Mouse (Mus musculus) lung, embryonic 14.5 days (tissue): ENCODE results near the gene Dock4. TPM values are rescaled to one million over a fixed set of nuclear protein-coding genes. Genes with fewer than 3 reads are reported as not detected.
"Not testable (repeated sequence)": the region's sequence is repeated elsewhere in the genome, so short reads cannot be mapped to it uniquely, and the experiment has no call there.

Experiments
- ATAC-seq: fragments of 200-750 bp; cut with Nextera tagmentation; 2 replicates; pipeline ENCODE4 v1.8.0; 2017; ENCODE audit warnings: mild to moderate bottlenecking, moderate TSS enrichment, moderate library complexity; ENCODE audit not compliant: insufficient read depth
- DNase-seq: peaks from one replicate; pipeline ENCODE4 v3.0.0-alpha.2; 2015
- H3K27ac ChIP-seq: fragments of 300-500 bp; sonication (generic); 2 replicates; pipeline ENCODE4 v1.5.1; 2014; ENCODE audit warnings: low read depth, mild to moderate bottlenecking, moderate library complexity
- H3K27me3 ChIP-seq: fragments of 300-500 bp; sonication (generic); 2 replicates; pipeline ENCODE4 v1.6.1; 2014; ENCODE audit warnings: low read length, control low read depth; ENCODE audit not compliant: insufficient read depth
- H3K36me3 ChIP-seq: fragments of 300-500 bp; sonication (generic); 2 replicates; pipeline ENCODE4 v1.6.1; 2014; ENCODE audit warnings: control low read depth; ENCODE audit not compliant: insufficient read depth
- H3K4me1 ChIP-seq: fragments of 300-500 bp; sonication (generic); 2 replicates; pipeline ENCODE4 v1.6.1; 2014; ENCODE audit warnings: antibody characterized with exemption, control low read depth; ENCODE audit not compliant: insufficient read depth
- H3K4me2 ChIP-seq: fragments of 300-500 bp; sonication (generic); 2 replicates; pipeline ENCODE4 v1.6.1; 2014; ENCODE audit warnings: mild to moderate bottlenecking
- H3K4me3 ChIP-seq: fragments of 300-500 bp; sonication (generic); 2 replicates; pipeline ENCODE4 v1.5.1; 2014; ENCODE audit warnings: low read depth, low read length
- H3K9ac ChIP-seq: fragments of 300-500 bp; sonication (generic); 2 replicates; pipeline ENCODE4 v1.6.1; 2014
- H3K9me3 ChIP-seq: fragments of 300-500 bp; sonication (generic); 2 replicates; pipeline ENCODE4 v1.6.1; 2016; ENCODE audit warnings: low read depth, low read length, control low read depth
- CTCF ChIP-seq: IDR thresholded peaks from 2 replicates; pipeline ENCODE4 v1.5.1; 2016; ENCODE audit warnings: antibody characterized with exemption, low read depth
- WGBS: fragments of 180-500 bp; shearing (Covaris S2); extraction: QIAGEN DNeasy Blood & Tissue Kit; methylation state at CpG from one replicate; pipeline ENCODE4 v1.1.7; 2014; 5-methylcytosine and 5-hydroxymethylcytosine counted together
- polyA plus RNA-seq: library from polyadenylated mRNA; unstranded; fragments of >200 nt; fragmentation: Nextera tagmentation; extraction: Ambion mirVana; gene quantifications from 2 replicates; pipeline ENCODE4 v1.2.1, GENCODE M21; 2014

Dock4 gene
- polyA plus RNA-seq, 1 experiment from 2014 or later, result 28.9 TPM

- Histone ChIP-seq H3K4me2 (no peak overlapping the region), H3K4me3 (no peak overlapping the region), H3K4me1 (peaks cover 9% of the 10 kb centered on the region), H3K27ac (no peak overlapping the region), H3K27me3 (no peaks in the 10 kb centered on the region), H3K9ac (no peak overlapping the region), H3K9me3 (no peaks in the 10 kb centered on the region), H3K36me3 (no peaks in the 10 kb centered on the region)
- no peak for ATAC-seq
- DNase-seq, result peak; percentile 39
- 77% methylated on average over 10 of the region's 10 CpGs for WGBS
- peak; percentile 37 for TF ChIP-seq CTCF
These were observed 396.7 kb downstream of the Dock4 start for GRCm38 (mm10) chr12:40842251-40842988.

- DNase-seq, result no peak
- 76% methylated on average over 5 of the region's 5 CpGs for WGBS
- no peak overlapping the region for H3K27ac ChIP-seq
- no peak overlapping the region for H3K4me3 ChIP-seq
- H3K9me3 ChIP-seq, result no peaks in the 10 kb centered on the region
- peaks cover 5% of the 10 kb centered on the region for H3K4me1 ChIP-seq
- no peaks in the 10 kb centered on the region for H3K27me3 ChIP-seq
- no peak overlapping the region for H3K4me2 ChIP-seq
- H3K36me3 ChIP-seq, result no peaks in the 10 kb centered on the region
- H3K9ac ChIP-seq, result no peak overlapping the region
- no peak for ATAC-seq
- no peak for TF ChIP-seq CTCF
These were observed 397.2 kb downstream of the Dock4 start for GRCm38 (mm10) chr12:40842991-40843390.

- 60% methylated on average over 3 of the region's 3 CpGs for WGBS
- H3K4me3 ChIP-seq, result no peak overlapping the region
- no peaks in the 10 kb centered on the region for H3K9me3 ChIP-seq
- peaks cover 4% of the 10 kb centered on the region; the same call in 1 of the 2 replicates for H3K4me1 ChIP-seq
- DNase-seq, result no peak
- TF ChIP-seq CTCF, result no peak
- H3K9ac ChIP-seq, result no peak overlapping the region
- H3K36me3 ChIP-seq, result no peaks in the 10 kb centered on the region
- no peak for ATAC-seq
- no peak overlapping the region for H3K27ac ChIP-seq
- H3K27me3 ChIP-seq, result no peaks in the 10 kb centered on the region
- no peak overlapping the region for H3K4me2 ChIP-seq
These were observed 397.8 kb downstream of the Dock4 start for GRCm38 (mm10) chr12:40843474-40844080.

- H3K27ac ChIP-seq, result no peak overlapping the region
- DNase-seq (no peak), ATAC-seq (no peak)
- TF ChIP-seq CTCF, result no peak
- H3K9me3 ChIP-seq, result no peaks in the 10 kb centered on the region
- H3K4me2 ChIP-seq, result no peak overlapping the region
- H3K27me3 ChIP-seq, result no peaks in the 10 kb centered on the region
- no peaks in the 10 kb centered on the region for H3K36me3 ChIP-seq
- no peak overlapping the region for H3K4me3 ChIP-seq
- WGBS, result 89% methylated on average over 22 of the region's 22 CpGs
- no peak overlapping the region for H3K9ac ChIP-seq
- peaks cover 4% of the 10 kb centered on the region; the same call in 1 of the 2 replicates for H3K4me1 ChIP-seq
These were observed 398.6 kb downstream of the Dock4 start for GRCm38 (mm10) chr12:40844324-40844723.

GRCm38 (mm10) chr12:40854705-40855367 is 409.1 kb downstream of the Dock4 start:
- no peak overlapping the region for H3K27ac ChIP-seq
- 70% methylated on average over 7 of the region's 7 CpGs for WGBS
- H3K9me3 ChIP-seq, result no peaks in the 10 kb centered on the region
- no peak overlapping the region for H3K4me2 ChIP-seq
- no peak for DNase-seq
- H3K9ac ChIP-seq, result no peak overlapping the region
- H3K36me3 ChIP-seq, result no peaks in the 10 kb centered on the region
- H3K27me3 ChIP-seq, result no peaks in the 10 kb centered on the region
- TF ChIP-seq CTCF, result no peak
- H3K4me1 ChIP-seq, result no peaks in the 10 kb centered on the region
- ATAC-seq, result no peak
- H3K4me3 ChIP-seq, result no peak overlapping the region

- ATAC-seq (no peak), DNase-seq (no peak)
- Histone ChIP-seq H3K9me3 (no peaks in the 10 kb centered on the region), H3K9ac (no peak overlapping the region), H3K4me3 (no peak overlapping the region), H3K36me3 (no peaks in the 10 kb centered on the region), H3K4me2 (no peak overlapping the region), H3K27me3 (no peaks in the 10 kb centered on the region), H3K4me1 (no peaks in the 10 kb centered on the region), H3K27ac (no peak overlapping the region)
- WGBS, result 90% methylated on average over 7 of the region's 7 CpGs
- TF ChIP-seq CTCF, result no peak
These were observed 411.7 kb downstream of the Dock4 start for GRCm38 (mm10) chr12:40857466-40857865.

GRCm38 (mm10) chr12:40858763-40859162 is 413.0 kb downstream of the Dock4 start:
- H3K9ac ChIP-seq, H3K9me3 ChIP-seq, H3K4me2 ChIP-seq, H3K36me3 ChIP-seq, DNase-seq, ATAC-seq, H3K4me3 ChIP-seq, H3K27ac ChIP-seq, H3K4me1 ChIP-seq, H3K27me3 ChIP-seq: not testable (repeated sequence)
- 81% methylated on average over 6 of the region's 7 CpGs for WGBS
